Mouse (Mus musculus) heart, embryonic 15.5 days (tissue): ENCODE results near the gene Ccdc60. TPM values are rescaled to one million over a fixed set of nuclear protein-coding genes. Genes with fewer than 3 reads are reported as not detected.
"Not testable (repeated sequence)": the region's sequence is repeated elsewhere in the genome, so short reads cannot be mapped to it uniquely, and the experiment has no call there.

Experiments
- ATAC-seq: fragments of 200-750 bp; cut with Nextera tagmentation; replicated peaks from 2 replicates; pipeline ENCODE4 v1.8.0; 2017; ENCODE audit warnings: low read depth, moderate TSS enrichment; ENCODE audit not compliant: insufficient number of reproducible peaks, insufficient read depth, low FRiP score
- H3K27ac ChIP-seq: fragments of 300-500 bp; sonication (generic); 2 replicates; pipeline ENCODE4 v1.5.1; 2015; ENCODE audit warnings: mild to moderate bottlenecking, inconsistent platforms
- H3K27me3 ChIP-seq: fragments of 300-500 bp; sonication (generic); 2 replicates; pipeline ENCODE4 v1.6.1; 2015; ENCODE audit warnings: inconsistent platforms
- H3K36me3 ChIP-seq: fragments of 300-500 bp; sonication (generic); 2 replicates; pipeline ENCODE4 v1.6.1; 2015; ENCODE audit warnings: mild to moderate bottlenecking, inconsistent platforms
- H3K4me1 ChIP-seq: fragments of 300-500 bp; sonication (generic); replicated peaks from 2 replicates; pipeline ENCODE4 v1.6.1; 2015; ENCODE audit warnings: inconsistent platforms
- H3K4me2 ChIP-seq: fragments of 300-500 bp; sonication (generic); 2 replicates; pipeline ENCODE4 v1.6.1; 2015; ENCODE audit warnings: inconsistent platforms, mild to moderate bottlenecking, moderate library complexity
- H3K4me3 ChIP-seq: fragments of 300-500 bp; sonication (generic); 2 replicates; pipeline ENCODE4 v1.5.1; 2015; ENCODE audit warnings: mild to moderate bottlenecking, inconsistent platforms
- H3K9ac ChIP-seq: fragments of 300-500 bp; sonication (generic); 2 replicates; pipeline ENCODE4 v1.6.1; 2015; ENCODE audit warnings: mild to moderate bottlenecking, inconsistent platforms
- H3K9me3 ChIP-seq: fragments of 300-500 bp; sonication (generic); replicated peaks from 2 replicates; pipeline ENCODE4 v1.6.1; 2016; ENCODE audit warnings: inconsistent platforms
- WGBS: fragments of 180-500 bp; shearing (Covaris S2); methylation state at CpG from one replicate; pipeline ENCODE4 v1.1.7; 2015; ENCODE audit warnings: mixed read lengths; 5-methylcytosine and 5-hydroxymethylcytosine counted together
- polyA plus RNA-seq: library from polyadenylated mRNA; unstranded; fragments of >200 nt; fragmentation: Nextera tagmentation; extraction: Ambion mirVana; gene quantifications from 2 replicates; pipeline ENCODE4 v1.2.1, GENCODE M21; 2015

Gene Ccdc60
- polyA plus RNA-seq, 1 experiment from 2014 or later, result 0.23 TPM

DNA sequence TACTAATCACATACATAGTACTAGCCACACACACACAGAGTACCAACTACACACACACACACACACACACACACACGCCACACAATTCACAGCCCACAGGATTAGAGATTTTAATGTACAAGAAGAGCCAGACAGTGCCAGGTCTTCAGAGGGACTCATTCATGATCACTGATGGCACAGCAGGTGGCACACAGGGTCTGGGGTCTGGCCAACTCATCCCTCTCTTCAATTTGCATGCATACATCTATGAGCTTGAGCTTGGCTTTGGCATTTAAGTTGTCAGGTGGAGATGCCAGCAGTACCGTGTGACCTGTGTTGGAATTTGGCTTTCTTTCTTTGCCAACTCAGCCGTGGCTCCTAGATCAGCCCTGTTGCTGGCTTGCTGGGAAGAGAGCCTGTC, 97.2 kb downstream of the Ccdc60 start:
- Histone ChIP-seq H3K9me3 (no peaks in the 10 kb centered on the region), H3K27me3 (peaks cover 5% of the 10 kb centered on the region; the same call in 1 of the 2 replicates), H3K36me3 (no peaks in the 10 kb centered on the region), H3K27ac (no peak overlapping the region), H3K4me1 (no peaks in the 10 kb centered on the region), H3K9ac (no peak overlapping the region), H3K4me2 (no peak overlapping the region), H3K4me3 (no peak overlapping the region)
- no peak for ATAC-seq
- WGBS, result 74% methylated on average over 3 of the region's 3 CpGs

DNA sequence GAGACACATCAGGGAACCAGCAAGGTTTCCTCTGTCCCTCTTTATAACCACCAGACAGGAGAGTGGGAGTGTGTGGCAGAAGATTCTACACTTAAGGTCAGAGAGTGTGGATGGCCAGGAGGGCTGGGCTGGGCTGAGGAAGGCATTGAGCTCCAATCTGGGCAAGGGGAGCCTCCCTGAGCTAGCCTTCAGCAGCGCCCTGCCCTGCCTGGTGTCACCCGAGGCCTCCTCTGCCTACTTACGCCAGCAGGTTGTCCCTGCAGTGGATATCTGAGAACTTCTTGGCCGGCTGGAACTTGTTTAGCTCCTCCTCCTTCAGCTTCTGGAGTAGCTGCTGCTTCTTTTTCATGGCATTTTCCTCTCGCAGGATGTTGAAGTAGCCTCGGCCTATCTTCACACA, 99.0 kb downstream of the Ccdc60 start:
- ATAC-seq, result 0 out of 2 replicates have a peak, but pooled peaks have one; percentile 35
- 23% methylated on average over 6 of the region's 6 CpGs for whole genome bisulfite sequencing
- H3K36me3 ChIP-seq, result no peaks in the 10 kb centered on the region

DNA sequence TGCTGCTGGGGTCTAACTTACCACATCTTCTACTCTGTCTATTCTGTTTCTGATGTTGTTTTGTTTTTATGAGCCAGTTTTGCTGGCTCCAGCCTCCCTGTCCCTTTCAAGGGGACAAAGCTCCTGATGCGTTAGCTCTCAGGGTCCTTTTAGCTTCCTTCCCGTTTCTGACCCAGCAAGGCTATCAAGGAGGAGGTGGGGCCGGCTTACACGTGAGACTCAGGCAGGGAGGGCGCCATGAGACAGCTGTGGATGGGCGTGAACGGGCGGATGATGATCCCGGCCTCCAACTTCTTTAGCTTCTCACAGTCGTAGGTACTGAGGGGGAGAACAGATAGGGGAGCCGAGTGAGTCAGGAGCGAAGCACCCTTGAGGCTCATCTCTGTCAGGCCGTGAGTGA, 108.2 kb downstream of the Ccdc60 start:
- Histone ChIP-seq H3K9ac (no peak overlapping the region), H3K4me2 (no peak overlapping the region), H3K27ac (no peak overlapping the region), H3K36me3 (no peaks in the 10 kb centered on the region), H3K9me3 (no peaks in the 10 kb centered on the region), H3K27me3 (peaks cover 7% of the 10 kb centered on the region), H3K4me1 (peaks cover 12% of the 10 kb centered on the region; the same call in 1 of the 2 replicates), H3K4me3 (no peak overlapping the region)
- ATAC-seq, result no peak
- WGBS, result 14% methylated on average over 13 of the region's 13 CpGs

More for the DNA sequence above, 99.0 kb downstream of the Ccdc60 start:
- no peak overlapping the region for H3K4me3 ChIP-seq
- no peaks in the 10 kb centered on the region for H3K4me1 ChIP-seq
- H3K9me3 ChIP-seq, result no peaks in the 10 kb centered on the region
- H3K27me3 ChIP-seq, result peaks cover 5% of the 10 kb centered on the region; the same call in 1 of the 2 replicates
- H3K27ac ChIP-seq, result no peak overlapping the region
- H3K4me2 ChIP-seq, result no peak overlapping the region
- H3K9ac ChIP-seq, result no peak overlapping the region

DNA sequence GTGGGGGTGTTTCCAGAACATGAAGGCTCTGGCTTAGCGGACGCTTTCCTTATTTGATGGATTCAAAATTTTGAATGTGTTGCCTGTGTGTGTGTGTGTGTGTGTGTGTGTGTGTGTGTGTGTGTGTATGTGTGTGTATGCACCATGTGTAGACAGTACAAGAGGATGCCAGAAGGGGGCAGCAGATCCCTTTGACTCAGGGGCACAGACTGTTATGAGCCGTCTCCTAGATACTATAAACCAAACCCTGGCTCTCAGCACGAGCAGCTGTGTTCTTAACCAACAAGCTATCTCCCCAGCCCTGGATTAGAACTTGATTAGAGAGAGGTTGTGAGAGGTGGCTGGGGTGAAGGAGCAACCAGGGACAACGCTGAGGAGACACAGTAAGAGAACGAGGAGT, 117.1 kb downstream of the Ccdc60 start:
- ATAC-seq, result no peak
- no peak overlapping the region for H3K4me2 ChIP-seq
- no peaks in the 10 kb centered on the region for H3K9me3 ChIP-seq
- no peak overlapping the region for H3K27ac ChIP-seq
- no peaks in the 10 kb centered on the region for H3K36me3 ChIP-seq
- no peak overlapping the region for H3K9ac ChIP-seq
- WGBS, result 85% methylated on average over 6 of the region's 6 CpGs
- no peak overlapping the region for H3K4me3 ChIP-seq
- no peaks in the 10 kb centered on the region for H3K4me1 ChIP-seq
- H3K27me3 ChIP-seq, result 0 out of 2 replicates have a peak, but pooled peaks cover under 1% of the 10 kb centered on the region

DNA sequence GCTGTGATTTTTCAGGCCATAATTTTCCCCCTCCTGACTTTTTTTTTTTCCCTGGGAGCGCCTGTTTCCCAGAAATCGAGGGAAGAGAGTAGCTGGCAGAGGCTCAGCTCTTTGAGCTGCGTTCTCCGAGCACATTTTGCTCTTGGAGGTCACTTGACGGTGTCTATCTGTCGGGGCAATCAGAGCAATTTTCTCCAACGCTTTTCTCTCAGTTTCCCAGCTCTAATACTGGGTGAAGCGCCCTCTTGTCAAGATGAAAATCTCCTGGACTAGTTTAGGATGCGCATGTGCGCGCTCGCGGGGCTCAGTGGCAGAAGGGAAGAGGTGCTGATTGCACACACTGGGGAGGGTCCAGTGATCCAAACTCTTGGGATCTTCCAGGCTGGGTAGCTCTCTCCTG, 121.8 kb downstream of the Ccdc60 start:
- Histone ChIP-seq H3K4me2 (no peak overlapping the region), H3K9ac (no peak overlapping the region), H3K4me1 (no peaks in the 10 kb centered on the region), H3K9me3 (no peaks in the 10 kb centered on the region), H3K36me3 (no peaks in the 10 kb centered on the region), H3K27ac (no peak overlapping the region), H3K4me3 (no peak overlapping the region), H3K27me3 (no peaks in the 10 kb centered on the region)
- WGBS, result 67% methylated on average over 13 of the region's 13 CpGs
- no peak for ATAC-seq

DNA sequence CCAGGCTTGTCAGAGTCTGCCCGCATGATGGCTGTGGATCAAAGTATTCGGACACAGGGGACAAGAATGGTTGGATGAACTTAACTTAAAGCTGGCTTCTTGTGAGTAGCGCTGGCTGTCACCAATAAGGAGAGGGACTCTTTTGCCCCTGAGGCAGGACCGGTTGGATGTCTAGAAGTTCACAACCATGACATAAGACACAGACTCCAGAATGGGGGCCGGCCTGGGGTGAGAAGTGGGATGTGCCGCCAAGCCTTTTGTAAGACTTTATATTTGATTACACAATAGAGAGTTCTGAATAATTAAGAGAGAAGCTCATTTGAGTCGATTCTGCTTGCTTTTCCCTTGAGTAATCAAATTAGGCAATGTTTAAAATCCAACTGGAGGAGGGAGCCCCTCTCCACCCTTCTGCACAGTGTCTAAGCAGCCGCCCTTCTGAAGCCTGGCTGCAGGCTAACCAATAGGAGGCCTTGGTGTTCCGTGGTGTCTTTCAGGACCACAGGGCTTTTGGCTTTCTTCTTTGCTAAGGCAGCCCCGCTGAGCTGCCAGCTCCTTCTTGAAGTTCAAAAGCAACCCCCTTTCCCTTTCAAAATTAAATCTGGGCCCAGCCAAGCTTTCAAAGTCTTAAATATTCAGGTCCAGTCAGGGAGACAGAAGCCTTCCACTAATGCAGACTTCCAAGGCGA, 123.4 kb downstream of the Ccdc60 start:
- H3K36me3 ChIP-seq, result no peaks in the 10 kb centered on the region
- WGBS, result 64% methylated on average over 11 of the region's 11 CpGs
- H3K27me3 ChIP-seq, result no peaks in the 10 kb centered on the region
- no peak overlapping the region for H3K4me2 ChIP-seq
- no peak overlapping the region for H3K9ac ChIP-seq
- H3K4me1 ChIP-seq, result no peaks in the 10 kb centered on the region
- no peak for ATAC-seq
- H3K9me3 ChIP-seq, result no peaks in the 10 kb centered on the region
- no peak overlapping the region for H3K4me3 ChIP-seq
- H3K27ac ChIP-seq, result no peak overlapping the region

DNA sequence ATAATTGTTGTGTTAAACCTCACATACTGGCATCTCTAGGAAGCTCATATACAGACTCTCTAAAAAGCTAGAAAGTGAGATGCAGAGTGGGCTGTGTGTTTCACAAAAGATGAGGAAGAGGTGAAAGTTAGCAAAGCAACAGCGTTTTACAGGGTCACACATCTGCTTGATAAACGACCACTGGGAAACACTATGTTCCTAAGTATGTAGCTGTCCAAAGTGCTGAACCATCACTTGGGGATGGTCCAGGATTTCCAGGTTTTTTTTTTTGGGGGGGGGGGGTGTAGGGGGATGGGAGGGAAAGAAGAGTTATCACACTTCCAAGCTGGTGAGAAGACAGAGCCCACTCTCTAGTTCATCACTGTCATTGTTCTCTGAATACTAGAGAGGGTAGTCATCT, 134.0 kb downstream of the Ccdc60 start:
- no peaks in the 10 kb centered on the region for H3K36me3 ChIP-seq
- H3K4me2 ChIP-seq, result no peak overlapping the region
- H3K4me3 ChIP-seq, result no peak overlapping the region
- H3K9me3 ChIP-seq, result no peaks in the 10 kb centered on the region
- H3K27ac ChIP-seq, result no peak overlapping the region
- no peaks in the 10 kb centered on the region for H3K27me3 ChIP-seq
- H3K4me1 ChIP-seq, result no peaks in the 10 kb centered on the region
- WGBS, result 15% methylated on average over 2 of the region's 2 CpGs
- H3K9ac ChIP-seq, result no peak overlapping the region
- no peak for ATAC-seq

DNA sequence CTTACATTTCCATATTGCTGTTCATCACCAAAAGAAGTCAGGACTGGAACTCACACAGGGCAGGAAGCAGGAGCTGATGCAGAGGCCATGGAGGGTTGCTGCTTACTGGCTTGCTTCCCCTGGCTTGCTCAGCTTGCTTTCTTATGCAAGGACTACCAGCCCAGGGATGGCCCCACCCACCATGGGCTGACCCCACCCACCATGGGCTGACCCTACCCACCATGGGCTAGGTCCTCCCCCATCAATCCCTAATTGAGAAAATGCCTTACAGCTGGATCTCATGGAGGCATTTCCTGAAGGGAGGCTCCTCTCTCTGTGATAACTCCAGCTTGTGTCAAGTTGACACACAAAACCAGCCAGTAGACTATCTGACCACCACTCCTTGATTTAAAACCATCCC, 142.3 kb downstream of the Ccdc60 start:
- H3K27me3 ChIP-seq, H3K4me1 ChIP-seq, H3K27ac ChIP-seq, H3K36me3 ChIP-seq, ATAC-seq, H3K9me3 ChIP-seq, H3K4me2 ChIP-seq, H3K4me3 ChIP-seq, H3K9ac ChIP-seq: not testable (repeated sequence)

DNA sequence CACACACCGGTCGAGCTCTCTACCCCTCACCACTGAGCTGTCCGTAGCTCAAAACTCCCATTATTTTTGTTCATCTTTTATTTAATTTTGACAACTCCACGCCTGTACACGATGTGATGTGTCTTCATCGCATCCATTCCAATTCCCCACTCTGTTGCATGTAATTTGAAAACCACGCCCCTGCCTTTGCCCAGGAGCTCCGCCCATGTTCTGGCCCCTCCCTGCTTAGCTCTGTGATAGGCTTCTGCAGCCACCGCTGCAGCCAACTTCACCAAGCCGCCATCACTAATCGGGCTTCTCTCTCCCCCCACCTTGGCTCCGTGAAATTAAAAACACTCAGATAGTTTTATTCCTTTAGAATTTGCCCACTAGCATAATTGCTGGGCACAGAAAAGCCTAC, 144.1 kb downstream of the Ccdc60 start:
- H3K4me2 ChIP-seq, result no peak overlapping the region
- H3K9ac ChIP-seq, result no peak overlapping the region
- no peaks in the 10 kb centered on the region for H3K9me3 ChIP-seq
- no peak for ATAC-seq
- H3K27me3 ChIP-seq, result peaks cover 12% of the 10 kb centered on the region; the same call in 1 of the 2 replicates
- H3K27ac ChIP-seq, result no peak overlapping the region
- no peaks in the 10 kb centered on the region for H3K4me1 ChIP-seq
- no peaks in the 10 kb centered on the region for H3K36me3 ChIP-seq
- 47% methylated on average over 12 of the region's 12 CpGs for WGBS
- H3K4me3 ChIP-seq, result no peak overlapping the region

DNA sequence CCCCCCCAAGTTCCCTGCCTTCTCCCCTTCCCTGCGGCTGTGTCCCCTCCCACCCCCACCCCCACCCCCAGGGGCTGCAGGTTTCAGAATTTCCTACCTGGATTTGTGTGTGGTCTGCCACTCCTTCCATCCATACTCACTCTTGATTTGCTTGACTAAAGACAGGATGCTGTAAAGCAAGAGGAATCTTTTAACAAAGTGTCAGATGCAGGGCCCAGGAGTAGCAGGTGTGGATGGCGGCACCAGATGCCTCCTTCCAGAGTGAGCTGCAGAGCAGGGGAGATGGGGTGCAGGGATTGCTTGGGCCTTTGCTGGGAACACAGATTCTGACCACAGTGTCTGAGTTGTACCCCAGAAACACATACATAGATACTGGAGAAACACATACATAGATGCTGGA, 148.1 kb downstream of the Ccdc60 start:
- H3K4me1 ChIP-seq, result no peaks in the 10 kb centered on the region
- H3K4me3 ChIP-seq, result no peak overlapping the region
- H3K27me3 ChIP-seq, result peaks cover 12% of the 10 kb centered on the region; the same call in 1 of the 2 replicates

DNA sequence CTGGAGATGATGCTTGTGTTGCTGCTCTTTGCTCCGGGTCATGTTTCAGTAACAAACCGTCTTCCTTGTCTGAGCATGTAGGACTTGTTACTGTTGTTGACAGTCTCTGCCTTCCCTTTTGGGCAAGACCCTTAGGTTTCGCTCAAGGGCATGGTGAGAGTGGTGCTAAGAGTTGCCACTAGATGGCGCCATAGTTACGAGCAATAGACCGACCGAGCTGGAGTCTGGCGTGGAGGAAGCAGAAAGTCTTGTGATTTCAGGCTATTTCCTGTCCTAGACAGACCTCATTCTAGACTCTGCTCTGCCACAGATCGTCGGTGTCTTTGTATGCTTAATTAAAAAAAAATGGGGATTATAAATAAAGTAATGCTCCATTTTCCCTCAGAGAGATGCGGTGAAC, 165.4 kb downstream of the Ccdc60 start:
- peaks cover 10% of the 10 kb centered on the region; the same call in 1 of the 2 replicates for H3K27me3 ChIP-seq
- H3K27ac ChIP-seq, result no peak overlapping the region
- H3K9ac ChIP-seq, result no peak overlapping the region
- no peaks in the 10 kb centered on the region for H3K4me1 ChIP-seq
- no peak for ATAC-seq
- 9% methylated on average over 11 of the region's 11 CpGs for WGBS
- H3K4me2 ChIP-seq, result no peak overlapping the region
- H3K9me3 ChIP-seq, result no peaks in the 10 kb centered on the region
- H3K36me3 ChIP-seq, result no peaks in the 10 kb centered on the region
- no peak overlapping the region for H3K4me3 ChIP-seq

More for the DNA sequence above, 148.1 kb downstream of the Ccdc60 start:
- no peak for ATAC-seq
- Histone ChIP-seq H3K36me3 (no peaks in the 10 kb centered on the region), H3K9me3 (no peaks in the 10 kb centered on the region), H3K27ac (no peak overlapping the region), H3K4me2 (no peak overlapping the region), H3K9ac (no peak overlapping the region)
- 47% methylated on average over 2 of the region's 2 CpGs for WGBS

DNA sequence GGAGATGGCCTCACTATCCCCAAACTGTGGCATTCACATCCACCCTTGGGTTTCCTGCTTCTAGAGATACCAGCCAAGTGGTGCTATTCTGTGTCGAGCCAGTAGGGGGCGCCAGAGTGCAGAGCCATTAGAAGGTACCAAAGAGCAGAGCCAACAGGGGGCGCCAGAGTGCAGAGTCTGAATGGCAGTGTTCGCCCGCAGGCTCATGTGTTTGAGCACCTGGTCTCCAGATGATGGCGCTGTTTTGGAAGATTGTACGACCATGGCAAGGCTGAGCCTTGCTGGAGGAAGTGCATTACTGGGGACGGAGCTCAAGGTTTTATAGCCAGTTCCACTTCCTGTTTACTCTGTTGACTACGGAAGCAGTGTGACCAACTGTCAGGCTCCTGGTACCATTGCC, 172.2 kb downstream of the Ccdc60 start:
- no peak overlapping the region for H3K9ac ChIP-seq
- ATAC-seq, result no peak
- H3K9me3 ChIP-seq, result no peaks in the 10 kb centered on the region
- H3K4me3 ChIP-seq, result no peak overlapping the region
- H3K36me3 ChIP-seq, result no peaks in the 10 kb centered on the region
- H3K4me2 ChIP-seq, result no peak overlapping the region
- no peaks in the 10 kb centered on the region for H3K4me1 ChIP-seq
- WGBS, result 44% methylated on average over 9 of the region's 9 CpGs
- H3K27ac ChIP-seq, result no peak overlapping the region
- peaks cover 4% of the 10 kb centered on the region; the same call in 1 of the 2 replicates for H3K27me3 ChIP-seq
